Mouse (Mus musculus): Measurements from ENCODE around the gene Morn5.

Gene Morn5

GRCm38 (mm10) chr2:36048748-36049566, at the start of gene Morn5, which contains the start of gene Ndufa8:
Gene Morn5, plus strand, starts transcription at chr2:36049458.
Gene Ndufa8, minus strand, starts transcription at chr2:36049406.
- in situ Hi-C loops (cut with MseI, MboI): no loop called here

GRCm38 (mm10) chr2:36000390-36000789, 48.9 kb upstream of the Morn5 start:
- in situ Hi-C loops (cut with MseI, MboI): no loop called here

DNA sequence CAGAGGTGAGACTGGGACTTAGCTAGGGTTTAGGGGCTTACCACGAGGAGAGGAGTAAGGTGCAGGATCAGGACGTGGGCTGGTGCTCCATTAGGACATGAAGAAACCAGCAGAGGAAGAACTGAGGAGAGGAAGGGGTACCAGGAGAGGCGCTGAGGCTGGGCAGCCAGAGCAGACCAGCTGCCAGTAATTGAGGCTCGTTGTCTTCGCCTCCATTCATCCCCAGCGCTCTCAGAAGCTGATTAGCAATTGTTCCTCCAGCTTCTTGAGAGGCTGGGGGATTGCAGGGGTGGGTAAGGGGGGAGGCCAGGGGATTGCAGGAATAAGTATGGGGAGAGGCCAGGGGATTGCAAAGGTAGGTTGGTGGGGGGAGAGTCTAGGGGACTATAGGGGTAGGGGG, 47.1 kb upstream of the Morn5 start:
- in situ Hi-C loops (cut with MseI, MboI): no loop called here

- in situ Hi-C loops (cut with MseI, MboI): loop anchor here (5.0 kb wide), 2 partner anchors 199 to 204 kb away; no protein-coding TSS in a partner anchor
Observed at GRCm38 (mm10) chr2:36008071-36008470, 41.2 kb upstream of the Morn5 start.

GRCm38 (mm10) chr2:36009386-36009785, 39.9 kb upstream of the Morn5 start:
- in situ Hi-C loops (cut with MseI, MboI): loop anchor here (5.0 kb wide), 2 partner anchors 198 to 203 kb away; no protein-coding TSS in a partner anchor

- in situ Hi-C loops (cut with MseI, MboI): no loop called here
Observed at GRCm38 (mm10) chr2:36010579-36010978, 38.7 kb upstream of the Morn5 start.

DNA sequence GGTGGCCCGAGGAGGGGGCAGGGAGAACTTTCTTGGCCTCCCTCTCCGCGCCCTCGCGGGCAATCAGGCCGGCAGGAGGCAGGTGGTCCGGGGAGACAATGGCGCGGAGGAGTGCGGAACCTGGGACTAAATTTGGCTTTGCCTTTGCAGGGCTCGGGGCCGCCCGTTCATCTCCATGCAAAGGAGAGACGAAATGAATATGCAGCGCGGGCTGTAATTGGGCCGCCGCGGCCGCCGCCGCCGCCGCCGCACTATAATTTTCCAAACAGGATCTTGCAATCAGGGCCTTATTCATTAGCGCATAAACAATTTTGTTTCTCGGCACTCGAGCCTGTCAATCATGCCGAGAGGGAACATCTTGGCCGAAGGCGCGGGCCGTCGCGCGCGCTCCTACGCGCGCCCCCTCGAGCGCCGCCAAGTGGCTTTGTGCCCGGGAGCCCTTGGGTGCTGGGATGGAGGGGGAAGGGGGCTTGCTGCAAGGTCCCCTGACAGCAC, 37.9 kb upstream of the Morn5 start:
- in situ Hi-C loops (cut with MseI, MboI): no loop called here

DNA sequence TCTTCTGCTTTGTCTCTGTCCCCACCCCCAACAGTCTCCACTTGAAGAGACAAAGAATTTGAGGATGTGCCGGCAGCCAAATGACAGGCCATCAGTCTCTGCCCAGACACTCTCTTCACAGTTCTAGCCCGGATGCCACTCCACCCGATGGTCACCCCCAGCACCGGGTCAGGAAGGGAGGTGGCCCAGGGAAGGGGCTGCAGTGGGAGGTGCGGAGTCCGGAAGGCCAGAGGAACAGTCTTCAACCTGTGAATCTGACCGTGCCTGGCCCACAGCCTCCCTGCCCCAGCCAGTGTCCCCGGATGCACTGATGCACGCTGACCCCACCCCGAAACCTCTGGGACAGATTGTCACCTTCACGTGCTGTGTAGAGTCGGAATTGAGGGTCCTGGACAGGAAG, 36.2 kb upstream of the Morn5 start:
- in situ Hi-C loops (cut with MseI, MboI): no loop called here

DNA sequence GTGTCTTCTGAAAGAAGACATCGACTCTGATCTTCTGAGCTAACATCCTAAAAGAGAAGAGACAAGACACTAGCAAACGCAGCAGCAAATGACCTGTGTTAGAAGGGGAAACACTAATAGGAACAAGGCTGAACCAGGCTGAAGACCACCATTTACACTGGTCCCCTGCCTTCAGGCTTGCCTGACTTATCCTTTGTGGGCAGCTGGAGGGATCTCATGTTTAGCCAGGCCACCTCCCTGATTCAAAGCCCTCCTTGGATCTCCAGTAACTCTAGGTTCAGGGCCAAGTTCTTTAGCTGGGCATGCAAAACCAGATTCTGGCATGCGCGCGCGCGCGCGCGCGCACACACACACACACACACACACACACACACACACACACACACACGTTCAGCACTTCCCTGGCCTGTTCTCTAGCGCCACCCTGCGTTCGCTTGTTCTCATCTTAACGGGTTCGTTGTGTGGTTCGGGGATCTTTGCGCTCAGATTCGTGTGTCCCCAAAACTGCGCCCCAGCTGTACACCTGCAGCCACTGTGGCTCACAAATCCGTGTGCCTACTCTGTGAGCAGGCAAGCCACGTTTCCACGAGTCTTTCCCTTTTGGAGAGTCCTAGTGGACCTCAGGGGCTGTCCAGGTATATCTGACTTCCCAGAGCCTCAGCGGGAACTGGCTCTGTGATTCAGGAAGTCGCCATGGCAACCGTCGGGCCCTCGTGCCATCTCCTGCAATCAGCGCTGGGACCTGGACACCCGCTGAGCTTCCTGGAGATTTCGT, 27.7 kb upstream of the Morn5 start:
- in situ Hi-C loops (cut with MseI, MboI): no loop called here

- in situ Hi-C loops (cut with MseI, MboI): no loop called here
Observed at GRCm38 (mm10) chr2:36023291-36023690, 26.0 kb upstream of the Morn5 start.

- in situ Hi-C loops (cut with MseI, MboI): no loop called here
Observed at GRCm38 (mm10) chr2:36032884-36033283, 16.4 kb upstream of the Morn5 start.

- in situ Hi-C loops (cut with MseI, MboI): no loop called here
Observed at GRCm38 (mm10) chr2:36033966-36034365, 15.3 kb upstream of the Morn5 start.

DNA sequence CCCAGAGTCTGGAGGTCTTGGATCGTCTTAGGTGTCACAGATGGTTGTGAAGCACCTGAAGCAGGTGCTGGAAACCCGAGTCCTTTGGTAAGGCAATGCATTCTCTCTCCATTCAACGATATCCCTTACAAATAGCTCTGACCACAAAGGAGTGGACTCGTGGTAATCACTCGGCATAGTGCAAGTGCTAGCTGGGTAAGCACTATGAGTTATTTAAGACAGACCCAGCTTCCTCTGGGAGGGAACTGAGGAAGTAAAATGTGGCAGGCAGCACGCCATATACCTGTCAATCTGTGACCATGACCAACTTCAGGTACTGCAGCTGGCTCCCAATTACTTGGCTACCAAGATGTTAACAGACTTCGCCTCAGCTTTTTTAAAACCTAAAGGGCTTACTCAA, 14.4 kb upstream of the Morn5 start:
- in situ Hi-C loops (cut with MseI, MboI): no loop called here

GRCm38 (mm10) chr2:36035413-36036081, 13.7 kb upstream of the Morn5 start:
- in situ Hi-C loops (cut with MseI, MboI): no loop called here

DNA sequence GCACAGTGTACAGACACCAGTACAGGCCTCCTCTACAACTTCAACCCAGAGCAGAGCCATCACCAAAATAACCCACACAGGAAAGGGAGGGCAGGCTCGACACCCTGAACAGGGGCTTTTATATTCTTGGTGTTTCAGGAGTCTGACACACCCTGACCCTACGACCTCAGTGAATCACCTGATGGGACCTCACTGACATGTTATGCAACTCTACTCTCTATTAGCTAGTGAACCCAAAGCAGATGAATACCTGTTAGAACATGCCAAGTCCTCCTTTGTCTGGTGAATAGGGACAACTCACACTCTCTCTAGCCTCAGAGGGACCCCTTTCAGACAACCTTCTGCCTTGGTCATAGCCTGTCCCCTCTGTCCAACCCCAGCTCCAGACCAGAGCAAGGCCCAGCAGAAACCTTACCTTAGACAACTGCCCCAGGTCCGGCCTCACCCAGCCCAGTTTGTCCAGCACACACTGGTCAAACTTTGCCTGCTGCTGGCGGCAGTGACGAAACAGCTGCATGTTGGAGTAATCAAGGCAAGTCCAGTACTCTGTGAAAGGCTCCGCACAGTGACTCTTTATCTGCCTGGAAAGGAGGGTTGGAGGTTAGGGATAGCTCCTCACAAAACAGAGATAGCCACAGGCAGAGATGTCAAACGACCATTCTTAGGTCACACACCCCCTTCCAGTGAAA, 9.8 kb upstream of the Morn5 start:
- in situ Hi-C loops (cut with MseI, MboI): no loop called here

GRCm38 (mm10) chr2:36040872-36041271, 8.4 kb upstream of the Morn5 start:
- in situ Hi-C loops (cut with MseI, MboI): no loop called here

DNA sequence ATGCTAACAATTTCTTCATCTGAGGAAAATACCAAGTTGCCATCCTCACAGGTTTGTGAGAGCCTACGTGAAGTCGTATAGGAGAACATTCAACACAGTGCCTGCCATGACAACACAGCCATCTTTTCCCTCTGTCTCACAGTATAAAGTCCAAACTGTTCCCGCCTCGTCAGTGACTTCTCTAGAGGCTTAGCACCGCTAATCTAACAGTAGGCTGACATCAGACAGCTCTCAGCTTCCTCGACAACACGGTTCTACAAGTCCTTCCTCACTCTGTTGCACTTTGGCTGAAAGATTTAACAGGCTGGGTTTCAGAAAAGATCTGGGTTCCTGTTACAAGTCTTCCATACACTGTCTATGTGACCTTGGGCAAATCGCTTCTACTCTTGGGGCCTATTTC, 1.1 kb upstream of the Morn5 start:
- in situ Hi-C loops (cut with MseI, MboI): no loop called here

- in situ Hi-C loops (cut with MseI, MboI): no loop called here
Observed at GRCm38 (mm10) chr2:36049567-36049954, 303 bp downstream of the Morn5 start.

- in situ Hi-C loops (cut with MseI, MboI): no loop called here
Observed at GRCm38 (mm10) chr2:36053249-36053648, 4.0 kb downstream of the Morn5 start.

- in situ Hi-C loops (cut with MseI, MboI): no loop called here
Observed at GRCm38 (mm10) chr2:36056248-36056647, 7.0 kb downstream of the Morn5 start.

GRCm38 (mm10) chr2:36061409-36061808, 12.2 kb downstream of the Morn5 start:
- in situ Hi-C loops (cut with MseI, MboI): no loop called here

All from mouse trophoblast stem cell (cell line).